Mouse (Mus musculus): ENCODE results near the gene Lmntd1.

The Lmntd1 gene

DNA sequence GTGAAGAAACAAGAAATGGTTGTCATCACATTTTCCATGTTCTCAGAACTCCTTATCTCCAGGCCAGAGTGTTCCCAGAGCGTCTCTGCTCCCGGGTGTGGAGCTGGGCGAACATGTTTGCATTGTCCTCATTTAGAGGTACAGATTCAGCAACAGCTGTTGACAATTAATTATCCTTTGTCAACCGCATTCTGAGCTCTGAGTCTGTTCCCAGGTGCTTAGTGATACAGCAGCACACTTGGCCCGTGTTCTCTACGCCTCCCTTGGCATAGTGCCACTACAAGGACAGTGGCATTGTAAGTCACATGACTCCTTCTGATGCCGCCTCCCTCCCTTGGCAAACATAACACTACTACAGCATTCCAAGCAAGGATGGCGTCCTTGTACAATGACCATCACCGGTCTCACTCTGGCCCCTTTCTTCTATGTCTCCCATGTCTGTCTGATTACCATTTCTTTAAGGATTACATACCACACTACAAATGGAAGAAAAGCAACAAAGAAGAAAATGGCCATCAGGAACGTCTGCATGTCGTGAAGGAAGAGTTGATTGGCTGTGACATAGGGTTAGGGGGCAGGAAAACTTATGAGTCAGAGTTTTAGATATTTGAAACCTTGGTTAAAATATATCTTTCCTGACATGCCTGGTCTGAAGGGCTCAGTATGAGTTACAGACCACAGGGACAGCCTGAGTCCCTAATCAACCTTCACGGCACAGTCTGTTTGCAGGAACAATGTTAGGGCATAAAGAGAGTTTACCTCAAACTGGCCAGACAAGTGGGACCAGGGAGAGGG is 231.3 kb downstream of the Lmntd1 start:
- no peak for DNase-seq (ENCODE audit: low read depth, low spot score)

DNA sequence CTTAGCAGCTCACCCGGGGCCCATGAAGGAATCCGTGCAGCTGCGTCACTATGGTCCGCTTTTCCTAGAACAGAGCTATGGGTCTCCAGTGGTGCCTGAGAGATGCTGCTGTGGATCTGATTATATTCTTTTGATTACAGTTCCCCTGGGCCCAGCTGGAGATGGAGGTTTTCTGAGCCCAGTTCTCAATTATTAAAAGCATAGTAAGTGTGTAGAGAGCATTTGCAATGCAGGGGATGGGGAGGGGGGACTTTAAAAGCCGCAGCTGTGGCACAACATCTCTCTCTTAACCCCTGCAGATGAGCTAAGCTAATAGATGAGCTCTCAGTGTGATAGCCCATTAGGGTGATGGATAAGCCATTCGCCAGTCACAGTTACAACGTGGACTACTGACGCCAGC is 233.2 kb downstream of the Lmntd1 start:
- no peak for DNase-seq (ENCODE audit: low read depth, low spot score)

DNA sequence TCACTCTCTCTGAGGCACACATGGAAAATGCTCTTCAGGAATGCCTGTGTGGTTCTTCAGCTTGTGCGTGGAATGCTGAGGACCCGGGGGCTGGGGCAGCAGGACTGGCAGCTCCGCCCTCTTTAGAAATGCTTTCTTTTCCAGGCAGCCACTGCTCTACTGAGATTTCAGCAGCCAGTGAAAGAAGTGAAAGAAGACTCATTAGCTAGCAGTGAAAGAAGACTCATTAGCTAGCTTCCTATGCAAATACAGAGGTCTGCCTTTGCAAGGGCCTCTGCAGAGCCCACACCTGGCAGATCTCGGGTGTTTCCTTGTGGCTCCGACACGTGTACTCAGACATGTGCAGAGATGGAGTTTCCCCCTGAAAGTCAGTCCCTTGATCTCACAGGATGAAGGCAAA is 234.9 kb downstream of the Lmntd1 start:
- DNase-seq (ENCODE audit: low read depth, low spot score), result no peak

DNA sequence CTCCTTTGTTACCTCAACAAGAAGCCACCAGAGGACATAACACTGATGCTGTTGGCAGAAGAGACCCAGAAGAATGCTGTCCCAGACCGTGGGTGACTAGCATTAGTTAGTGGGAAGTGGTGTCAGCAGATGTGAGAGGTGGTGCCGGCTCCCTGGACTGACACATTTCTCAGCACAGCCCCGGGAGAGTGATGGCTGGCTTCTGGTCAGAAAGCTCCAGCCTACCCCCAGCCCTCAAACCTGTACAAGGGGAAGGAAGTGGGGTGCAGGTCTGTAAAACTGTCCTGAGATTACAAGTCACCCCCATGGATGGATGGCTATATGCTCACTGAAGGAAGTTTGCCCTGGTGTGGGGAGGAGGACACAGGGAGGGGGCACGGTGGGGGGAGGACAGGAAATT is 235.4 kb downstream of the Lmntd1 start:
- DNase-seq (ENCODE audit: low read depth, low spot score), result no peak

DNA sequence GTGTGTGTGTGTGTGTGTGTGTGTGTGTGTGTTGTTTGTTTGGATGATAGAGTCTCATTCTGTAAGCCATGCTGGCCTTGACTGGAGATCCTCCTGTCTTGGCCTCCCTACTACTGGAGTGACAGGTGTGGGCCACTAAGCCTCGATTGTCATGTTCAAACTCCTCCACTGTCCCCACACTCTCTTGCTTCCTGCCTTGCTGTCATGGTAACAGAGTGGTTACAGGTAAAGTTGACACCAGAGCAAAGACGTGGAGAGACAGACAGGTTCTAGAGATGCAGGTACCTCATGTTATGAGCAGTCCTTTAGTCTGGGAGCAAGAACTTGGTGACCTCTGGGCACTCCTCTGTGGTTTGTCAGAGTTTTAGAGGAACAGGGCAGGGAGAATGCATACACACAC is 239.7 kb downstream of the Lmntd1 start:
- DNase-seq (ENCODE audit: low read depth, low spot score), result no peak

DNA sequence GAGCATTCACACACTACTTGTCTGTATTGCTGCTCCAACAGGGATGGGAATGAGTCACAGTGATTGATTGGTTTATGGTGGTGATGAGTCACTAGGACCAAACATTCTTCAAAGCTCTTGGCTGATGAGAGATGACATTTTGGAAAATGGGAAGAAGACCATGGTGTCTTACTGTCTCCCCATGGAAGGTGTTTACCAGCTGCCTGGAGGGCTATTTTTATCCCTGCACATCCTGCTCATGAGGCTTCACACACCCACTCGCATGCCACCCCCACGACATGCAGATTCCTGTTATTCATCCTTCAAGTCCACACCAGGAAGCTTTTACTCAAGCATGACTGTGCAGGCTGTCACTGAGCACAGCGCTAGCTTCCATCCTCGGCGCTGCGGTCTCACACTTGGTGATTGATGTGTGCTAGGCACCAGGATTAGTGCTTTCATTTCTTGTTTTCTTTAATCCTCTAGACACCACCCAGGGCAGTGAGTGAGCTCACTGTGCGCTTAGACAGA is 240.4 kb downstream of the Lmntd1 start:
- no peak for DNase-seq (ENCODE audit: low read depth, low spot score)

DNA sequence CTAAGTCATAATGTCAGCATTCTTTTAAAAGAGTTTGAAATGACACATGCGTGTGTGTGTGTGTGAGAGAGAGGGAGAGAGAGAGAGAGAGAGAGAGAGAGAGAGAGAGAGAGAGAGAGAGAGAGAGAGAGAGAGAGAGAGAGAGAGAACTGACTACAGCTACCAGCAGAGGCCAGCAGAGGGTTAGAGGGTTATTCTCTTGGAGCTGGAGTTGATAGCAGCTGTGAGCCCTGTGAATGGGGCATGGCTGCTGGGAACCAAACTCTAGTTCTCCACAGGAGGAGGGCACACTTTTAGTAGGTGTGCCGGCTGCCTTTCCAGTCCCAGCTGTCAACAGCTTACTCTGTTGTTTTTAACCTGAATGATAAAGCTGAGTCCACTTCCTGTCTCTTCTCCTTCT is 242.1 kb downstream of the Lmntd1 start:
- DNase-seq (ENCODE audit: low read depth, low spot score), result no peak

DNA sequence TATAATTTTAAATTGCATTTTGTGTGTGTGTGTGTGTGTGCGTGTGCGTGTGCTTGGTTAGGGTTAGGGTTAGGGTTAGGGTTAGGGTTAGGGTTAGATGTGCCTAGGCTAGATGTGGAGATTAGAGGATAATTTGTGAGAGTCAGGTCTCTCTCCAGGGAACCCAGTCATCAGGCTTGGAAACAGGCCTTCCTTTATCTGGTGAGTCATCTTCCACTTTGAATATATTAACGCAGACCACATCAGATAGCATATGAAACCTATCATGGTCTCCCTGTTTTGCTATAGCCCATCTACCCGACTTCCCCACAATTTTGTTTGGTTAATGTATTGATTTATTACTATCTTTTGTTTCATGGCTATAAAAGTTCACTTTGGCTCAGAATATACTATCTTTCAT is 242.5 kb downstream of the Lmntd1 start:
- no peak for DNase-seq (ENCODE audit: low read depth, low spot score)

DNA sequence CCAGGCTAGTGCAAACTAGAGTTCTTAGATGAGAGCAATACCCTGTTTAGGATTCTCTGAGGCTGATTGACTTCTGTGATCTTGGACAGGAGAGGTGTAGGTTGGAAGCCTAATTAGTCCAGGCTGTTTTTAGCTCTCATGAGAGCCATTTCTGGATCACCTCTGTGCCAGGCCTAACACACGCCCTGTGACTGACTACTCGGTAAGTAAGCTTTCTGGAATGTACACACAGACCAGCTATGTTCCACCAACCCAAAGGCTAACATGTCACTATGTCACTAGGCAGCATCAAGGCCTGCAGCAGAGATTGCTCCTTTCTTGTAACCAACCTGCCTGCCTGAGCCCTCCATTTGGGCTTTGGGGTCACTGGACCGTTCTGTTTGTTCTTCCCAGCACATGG is 243.8 kb downstream of the Lmntd1 start:
- DNase-seq (ENCODE audit: low read depth, low spot score), result no peak

DNA sequence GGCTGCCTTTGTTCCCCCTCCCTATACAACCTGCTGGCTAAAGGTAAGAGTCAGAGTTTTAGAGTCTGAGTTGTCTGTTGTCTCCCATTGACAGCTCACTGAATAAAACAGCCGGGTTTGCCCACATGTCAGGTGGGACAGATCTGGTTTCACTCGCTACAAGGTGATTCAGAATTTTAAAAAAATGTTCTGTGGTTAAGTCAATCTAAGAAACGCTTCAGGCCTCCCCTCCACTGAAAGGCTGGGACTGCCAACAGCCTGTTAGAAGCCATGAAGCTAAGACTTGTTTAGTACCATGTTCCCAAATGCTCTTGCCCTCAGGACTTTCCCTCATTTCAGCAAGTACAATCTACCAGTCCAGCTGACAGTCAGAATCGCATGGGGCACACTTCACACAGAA is 244.8 kb downstream of the Lmntd1 start:
- DNase-seq (ENCODE audit: low read depth, low spot score), result no peak

DNA sequence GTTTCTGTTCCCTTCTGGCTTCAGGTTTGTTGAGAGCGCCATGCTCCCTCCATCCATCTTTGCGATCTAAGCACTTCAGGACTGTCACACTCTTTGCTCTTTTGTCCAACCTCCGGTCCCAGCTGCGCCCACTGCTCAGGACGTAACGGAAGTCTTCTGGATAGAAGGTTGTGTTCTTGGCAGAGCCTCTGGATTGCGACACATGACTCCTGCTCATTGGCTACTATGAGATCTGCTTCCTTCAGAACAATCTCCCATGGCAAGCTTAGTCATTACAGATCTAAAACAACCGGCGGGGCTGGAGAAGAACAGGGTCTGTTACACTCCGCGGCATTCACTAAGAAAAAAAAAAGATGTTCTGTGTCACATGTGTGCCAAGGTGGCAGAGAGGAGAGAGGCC is 247.6 kb downstream of the Lmntd1 start:
- no peak for DNase-seq (ENCODE audit: low read depth, low spot score)

DNA sequence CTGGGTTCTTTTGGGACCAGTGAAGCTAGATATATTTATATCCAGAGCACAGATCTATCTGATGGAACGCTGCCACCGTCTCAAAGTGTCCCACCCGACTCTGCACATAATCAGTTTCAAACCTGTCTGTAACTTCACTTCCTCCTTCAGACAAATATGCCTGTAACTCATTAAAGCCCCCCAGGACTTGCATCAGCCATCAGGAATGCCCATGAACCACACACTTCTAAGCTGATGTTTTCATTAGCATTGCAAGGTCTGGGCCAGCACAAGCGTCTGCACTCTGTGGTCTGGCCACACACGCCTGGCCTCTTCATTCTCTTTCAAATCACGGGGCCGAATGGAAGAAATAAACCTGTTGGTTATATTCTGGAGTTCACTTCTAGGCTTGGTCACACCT is 250.4 kb downstream of the Lmntd1 start:
- no peak for DNase-seq (ENCODE audit: low read depth, low spot score)

DNA sequence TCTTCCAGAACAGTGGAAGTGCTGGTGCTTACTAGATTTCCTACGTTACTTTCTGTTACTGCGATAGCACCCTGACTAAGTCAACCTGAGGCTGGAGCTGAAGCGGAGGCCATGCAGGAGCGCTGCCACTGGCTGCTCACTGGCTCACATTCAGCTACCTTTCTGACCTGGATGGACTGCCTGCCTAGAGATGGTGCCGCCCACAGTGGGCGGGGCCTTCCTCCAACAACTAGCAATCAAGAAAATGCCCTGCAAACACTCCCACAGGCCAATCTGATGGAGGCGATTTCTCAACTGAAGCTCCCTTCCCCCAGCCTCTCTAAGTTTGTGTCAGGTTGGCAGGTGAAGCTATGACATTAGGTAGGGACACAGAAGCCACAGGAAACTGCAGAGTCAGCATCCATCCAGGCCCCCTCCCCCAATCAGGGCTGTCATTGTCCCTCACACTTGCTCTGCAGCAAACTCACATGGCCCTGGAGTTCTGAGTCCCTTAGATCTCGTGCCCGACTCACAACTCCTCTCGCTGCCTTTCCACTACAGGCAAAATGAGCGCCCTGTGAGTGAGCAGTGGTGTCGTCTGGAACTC is 252.9 kb downstream of the Lmntd1 start:
- no peak for DNase-seq (ENCODE audit: low read depth, low spot score)

DNA sequence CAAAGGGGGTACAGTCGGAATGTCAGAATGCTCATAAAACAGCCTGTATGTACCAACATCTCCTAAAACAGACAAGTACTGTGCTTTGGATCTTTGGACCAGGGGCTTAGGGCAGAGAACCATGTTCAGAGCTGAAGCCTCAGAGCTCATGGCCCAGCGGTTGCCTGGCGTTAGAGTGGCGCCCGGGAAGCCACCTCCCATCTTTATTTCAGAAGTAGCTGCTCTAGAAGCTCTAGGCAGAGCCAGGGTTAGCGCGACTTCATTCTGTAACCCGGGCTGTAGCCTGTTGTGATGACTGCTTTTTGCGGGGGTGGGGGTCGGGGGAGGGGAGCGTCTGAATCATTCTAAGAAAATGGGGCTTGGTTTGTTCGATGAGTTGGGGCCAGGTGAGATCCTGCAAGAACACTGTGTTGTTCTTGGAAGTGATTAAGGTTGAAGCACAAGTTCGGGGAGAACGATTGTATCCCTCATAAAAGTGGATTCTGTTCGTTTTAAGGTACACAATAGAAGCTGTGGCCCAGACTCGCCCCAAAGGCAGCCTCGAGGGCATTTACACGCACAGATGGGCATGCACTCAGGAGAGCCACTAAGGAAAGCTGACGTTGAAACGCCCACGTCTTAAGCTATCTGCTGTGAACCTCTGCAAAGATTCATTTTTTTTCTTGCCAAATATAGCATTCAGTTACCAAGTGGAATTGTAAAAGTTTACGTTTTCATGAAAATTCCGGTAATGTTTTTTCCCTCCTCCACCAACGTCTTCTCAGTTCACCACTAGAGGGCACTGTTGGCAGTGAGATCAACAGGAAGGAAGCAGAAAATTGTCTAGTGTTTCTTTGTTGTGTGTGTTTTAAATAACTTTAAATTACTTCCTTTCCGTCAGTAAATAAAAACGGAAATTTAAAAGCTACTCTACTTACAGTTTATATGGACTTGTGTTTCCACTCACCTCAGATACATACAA is 254.4 kb downstream of the Lmntd1 start:
- DNase-seq (ENCODE audit: low read depth, low spot score), result no peak

DNA sequence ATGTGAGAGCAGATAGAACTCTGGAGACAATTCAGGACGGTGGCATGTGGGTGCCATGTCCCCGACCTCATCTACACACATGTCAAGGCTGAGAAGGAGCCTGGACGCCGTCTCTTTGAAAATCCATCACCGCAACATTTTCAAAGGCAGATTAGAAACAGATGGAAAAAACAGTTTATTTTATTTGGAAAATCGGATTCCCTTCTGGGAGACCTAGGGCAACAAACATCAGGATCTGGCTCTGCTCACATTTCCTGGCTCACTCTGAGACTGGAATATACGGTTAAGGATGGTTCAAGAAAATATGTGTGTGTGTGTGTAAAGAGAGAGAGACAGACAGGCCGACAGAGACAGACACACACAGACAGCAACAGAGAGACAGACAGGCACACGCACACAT is 256.1 kb downstream of the Lmntd1 start:
- DNase-seq (ENCODE audit: low read depth, low spot score), result no peak

DNA sequence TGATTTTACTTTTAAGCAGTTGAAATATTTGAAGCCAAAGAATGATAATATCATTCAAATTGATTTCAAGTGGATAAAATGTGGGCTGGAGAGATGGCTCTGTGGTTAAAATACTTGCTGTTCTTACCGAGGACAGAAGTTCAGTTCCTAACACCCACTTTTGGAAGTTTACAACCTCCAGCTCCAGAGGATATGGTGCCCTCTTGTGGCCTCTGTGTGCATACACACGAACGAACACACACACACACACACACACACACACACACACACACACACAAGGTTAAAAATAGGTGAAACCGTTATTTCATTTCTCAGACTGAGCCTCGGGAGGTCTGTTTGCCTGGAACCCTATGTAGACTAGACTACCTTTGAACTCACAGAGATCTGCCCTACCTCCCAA is 260.3 kb downstream of the Lmntd1 start:
- no peak for DNase-seq (ENCODE audit: low read depth, low spot score)

DNA sequence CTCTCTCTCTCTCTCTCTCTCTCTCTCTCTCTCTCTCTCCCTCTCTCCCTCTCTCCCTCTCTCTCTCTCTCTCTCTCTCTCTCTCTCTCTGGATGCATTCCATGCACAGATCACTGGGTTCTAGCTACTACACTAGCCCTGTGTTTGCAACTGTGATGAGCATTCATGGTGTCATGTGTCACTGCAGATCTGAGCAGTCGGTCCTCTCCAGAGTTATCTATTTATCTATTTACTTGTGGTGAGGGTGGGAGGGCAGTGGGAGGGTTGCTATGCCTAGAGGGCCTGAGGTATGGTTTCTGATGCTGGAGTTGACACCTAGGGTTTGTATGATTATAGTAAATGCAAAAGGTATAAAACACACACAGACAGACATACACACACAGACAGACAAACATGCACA is 261.4 kb downstream of the Lmntd1 start:
- no peak for DNase-seq (ENCODE audit: low read depth, low spot score)

DNA sequence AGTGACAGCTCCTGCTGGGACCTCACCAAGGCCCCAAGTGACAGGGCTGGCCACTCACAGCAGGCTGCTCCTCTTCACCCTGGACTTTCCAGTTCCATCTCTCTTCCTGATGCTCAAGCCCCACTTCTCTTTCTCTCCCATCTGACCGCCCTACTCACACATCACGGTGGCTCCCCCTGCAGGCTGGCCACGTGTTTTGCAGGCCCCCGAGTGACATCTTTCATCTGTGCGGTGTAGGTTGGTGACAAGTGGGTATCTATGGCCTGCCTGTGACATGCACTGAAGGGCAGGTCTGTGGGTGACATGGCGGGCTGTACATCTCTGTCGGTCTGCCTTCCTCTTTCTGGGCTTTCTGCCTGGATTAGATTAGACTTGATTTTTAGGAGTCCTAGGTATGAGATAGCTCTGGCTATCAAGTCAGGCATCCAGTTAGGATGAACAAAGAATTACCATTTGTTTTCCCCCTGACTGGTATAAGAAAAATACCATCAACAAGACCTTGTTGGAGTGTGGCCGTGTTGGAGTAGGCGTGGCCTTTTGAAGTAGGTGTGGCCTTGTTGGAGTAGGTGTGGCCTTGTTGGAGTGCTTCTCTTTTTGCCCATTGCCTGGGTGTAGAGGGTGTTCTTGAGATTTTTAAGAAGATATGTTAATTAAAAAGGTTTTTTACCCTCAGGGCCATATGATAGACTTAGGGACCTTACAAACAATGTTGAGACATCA is 265.8 kb downstream of the Lmntd1 start:
- DNase-seq (ENCODE audit: low read depth, low spot score), result no peak

DNA sequence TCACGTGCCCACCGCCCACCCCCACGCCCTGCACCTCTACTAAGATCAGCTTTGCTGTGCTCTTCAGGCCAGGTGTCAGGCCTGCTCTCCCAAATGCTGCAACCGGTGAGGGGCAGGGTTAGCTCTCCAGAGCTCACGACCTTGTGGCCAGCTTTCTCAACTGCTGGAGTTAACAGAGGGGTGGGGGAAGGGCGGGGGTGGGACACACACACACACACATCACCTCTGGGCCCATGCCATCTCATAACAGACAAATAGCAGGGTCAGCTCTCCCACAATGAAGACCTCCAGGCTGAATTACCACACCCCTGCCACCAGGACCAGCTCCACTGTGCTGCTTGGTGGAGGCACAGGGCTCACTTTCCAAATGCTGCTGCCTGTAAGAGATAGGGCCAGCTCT is 266.5 kb downstream of the Lmntd1 start:
- DNase-seq (ENCODE audit: low read depth, low spot score), result no peak

DNA sequence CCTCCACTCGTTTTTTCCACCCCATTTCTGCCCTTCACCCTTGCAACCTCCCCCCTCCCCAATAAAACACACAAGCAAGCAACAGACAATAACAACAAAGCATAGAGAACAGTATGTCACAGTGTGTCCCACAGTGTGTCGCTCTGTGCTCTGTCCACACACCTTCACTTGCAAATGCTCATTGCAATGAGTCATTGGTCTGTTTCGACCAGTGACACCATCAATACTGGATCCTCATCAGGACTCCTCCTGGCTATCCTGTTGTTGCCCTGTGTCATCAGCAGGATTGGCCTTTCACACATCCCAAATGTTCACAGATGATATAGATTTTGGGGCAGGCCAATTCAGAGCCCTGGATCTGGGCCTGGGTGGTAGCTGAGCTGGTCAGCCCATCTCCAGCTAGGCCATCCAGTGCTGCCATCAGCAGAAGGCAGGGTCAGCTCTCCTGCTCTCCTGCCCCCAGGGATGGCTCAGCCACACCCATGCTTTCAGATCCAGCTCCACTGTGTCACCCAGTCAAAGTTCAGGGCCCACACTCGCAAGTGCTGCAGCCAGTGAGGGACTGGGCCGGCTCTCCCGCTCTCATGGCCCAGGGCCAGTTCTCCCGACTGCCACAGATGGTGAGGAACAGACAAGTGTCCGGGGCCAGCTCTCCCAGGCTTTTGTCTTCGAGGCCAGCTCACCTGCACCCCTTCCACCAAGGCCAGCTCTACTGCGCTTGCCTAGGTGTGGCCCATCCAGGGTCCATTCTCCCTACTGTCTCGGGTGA is 267.1 kb downstream of the Lmntd1 start:
- no peak for DNase-seq (ENCODE audit: low read depth, low spot score)

DNA sequence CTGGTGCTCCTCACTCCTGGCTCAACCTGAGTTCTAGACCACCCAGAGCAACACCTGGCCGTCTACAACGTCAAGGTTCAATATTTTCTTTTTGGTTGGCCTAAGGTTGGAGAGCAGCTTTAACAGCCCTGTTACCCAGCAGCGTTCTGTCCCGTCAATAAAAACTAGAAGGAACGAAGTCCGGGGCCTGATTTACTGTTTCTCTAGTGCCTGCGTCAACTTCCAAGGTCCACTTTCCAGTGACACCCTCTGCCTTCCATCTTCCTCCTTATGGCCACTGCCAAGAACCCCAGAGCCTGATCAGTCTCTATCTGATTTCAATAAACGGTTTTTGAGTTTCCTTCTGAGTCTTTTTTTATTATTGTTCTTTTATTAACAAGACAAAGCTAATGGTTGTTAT is 267.8 kb downstream of the Lmntd1 start:
- DNase-seq (ENCODE audit: low read depth, low spot score), result no peak
